Mouse (Mus musculus): ENCODE data around the gene Ankrd65.

The Ankrd65 gene

DNA sequence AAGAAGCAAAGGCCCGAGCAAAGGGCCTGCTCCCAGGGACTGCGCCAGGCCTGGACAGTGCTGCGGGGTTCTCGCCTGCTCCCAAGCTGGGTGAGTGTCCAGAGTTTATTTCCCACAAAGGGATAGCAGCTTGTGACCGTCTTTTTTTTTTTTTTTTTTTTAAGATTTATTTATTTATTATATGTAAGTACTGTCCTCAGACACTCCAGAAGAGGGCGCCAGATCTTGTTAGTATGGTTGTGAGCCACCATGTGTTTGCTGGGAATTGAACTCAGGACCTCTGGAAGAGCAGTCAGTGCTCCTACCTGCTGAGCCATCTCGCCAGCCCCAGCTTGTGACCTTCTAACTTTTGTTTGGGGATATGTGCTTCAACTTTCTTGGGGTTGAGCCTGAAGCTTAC lies 30.8 kb downstream of the Ankrd65 start:
- DNase-seq, result peak; percentile 25

DNA sequence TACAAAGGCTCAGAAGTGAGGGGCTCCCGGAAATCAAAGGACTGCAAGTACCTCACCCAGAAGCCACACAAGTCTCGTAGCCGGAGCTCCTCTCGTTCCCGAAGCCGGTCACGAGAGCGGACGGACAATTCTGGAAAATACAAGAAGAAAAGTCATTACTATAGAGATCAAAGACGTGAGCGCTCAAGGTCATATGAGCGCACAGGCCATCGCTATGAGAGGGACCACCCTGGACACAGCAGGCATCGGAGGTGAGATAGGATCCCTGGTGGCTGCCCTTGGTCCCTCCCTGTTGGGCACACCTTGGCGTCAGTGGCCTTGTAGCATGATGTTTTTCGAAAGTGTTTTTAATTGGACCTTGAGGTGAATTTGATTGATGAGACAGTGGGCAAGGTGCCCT lies 33.2 kb downstream of the Ankrd65 start:
- DNase-seq, result no peak

- DNase-seq, result no peak
These were observed 39.6 kb downstream of the Ankrd65 start for GRCm38 (mm10) chr4:155829866-155830265.

DNA sequence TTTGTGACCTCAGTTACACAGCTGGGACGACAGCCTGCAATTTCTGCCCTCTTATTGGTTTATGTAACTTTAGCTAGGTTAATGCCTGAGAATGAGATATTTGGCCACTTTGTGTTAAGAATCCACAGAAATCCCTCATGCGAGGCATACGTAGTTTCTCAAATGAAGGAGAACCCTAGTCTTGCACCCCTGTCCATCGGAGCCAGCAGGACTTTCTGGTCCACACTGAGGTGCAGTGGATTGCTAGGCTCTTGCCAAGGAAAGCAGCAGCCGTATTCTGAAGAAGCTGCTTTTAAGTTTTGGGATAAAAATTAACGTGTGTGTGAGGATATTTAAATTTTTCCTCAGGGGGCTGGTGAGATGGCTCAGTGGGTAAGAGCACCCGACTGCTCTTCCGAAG lies 40.4 kb downstream of the Ankrd65 start:
- DNase-seq, result no peak

DNA sequence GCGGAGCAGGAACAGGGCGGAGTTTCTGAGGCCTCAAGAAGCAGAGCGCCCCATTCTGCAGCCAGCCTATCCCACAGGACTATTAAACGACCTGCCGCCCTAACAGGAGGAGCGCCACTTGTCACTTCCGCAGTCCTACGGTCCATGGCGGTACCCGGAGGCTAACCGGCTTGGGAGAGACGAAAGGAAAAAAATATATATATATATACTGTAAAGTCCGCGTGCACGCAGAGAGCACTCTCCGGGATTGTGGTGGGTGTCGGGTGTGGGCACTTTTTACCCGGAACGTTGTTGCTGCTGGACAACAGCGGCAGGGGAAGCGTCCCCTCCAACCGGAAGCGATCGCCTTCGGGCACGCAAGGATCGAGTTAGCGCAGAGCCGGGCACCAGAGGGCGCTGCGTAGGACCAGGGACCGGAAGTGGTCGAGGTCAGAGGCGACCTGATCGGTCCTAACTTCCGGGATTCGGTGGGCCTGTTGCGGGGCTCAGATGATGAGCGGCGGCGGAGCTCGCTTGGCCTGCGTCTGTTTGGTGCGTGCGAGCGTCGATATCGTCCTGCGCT lies 41.0 kb downstream of the Ankrd65 start, which contains the start of gene Aurkaip1:
Gene Aurkaip1, plus strand, starts transcription at position 68 of the 562 bp plus-strand sequence.
- peak; percentile 97 for DNase-seq

DNA sequence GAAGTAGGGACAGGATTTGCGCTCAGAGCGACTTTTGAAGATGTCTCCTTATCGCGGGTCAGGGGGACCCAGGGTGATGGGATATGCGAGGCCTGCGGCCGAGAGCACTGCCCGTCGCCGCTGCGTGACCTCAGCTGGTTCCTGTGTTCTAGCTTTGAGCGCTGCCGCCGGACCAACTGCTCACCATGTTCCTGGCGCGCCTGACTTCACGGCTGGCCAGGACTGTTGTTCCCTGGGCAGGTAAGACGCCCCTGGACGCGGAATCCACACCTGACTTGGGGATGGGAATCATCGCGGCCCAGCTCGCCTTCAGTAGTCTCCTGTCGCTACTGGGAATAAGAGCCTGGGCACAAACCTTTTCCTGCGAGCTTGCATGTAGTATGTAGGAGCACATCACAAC lies 41.6 kb downstream of the Ankrd65 start:
- peak; percentile 44 for DNase-seq

DNA sequence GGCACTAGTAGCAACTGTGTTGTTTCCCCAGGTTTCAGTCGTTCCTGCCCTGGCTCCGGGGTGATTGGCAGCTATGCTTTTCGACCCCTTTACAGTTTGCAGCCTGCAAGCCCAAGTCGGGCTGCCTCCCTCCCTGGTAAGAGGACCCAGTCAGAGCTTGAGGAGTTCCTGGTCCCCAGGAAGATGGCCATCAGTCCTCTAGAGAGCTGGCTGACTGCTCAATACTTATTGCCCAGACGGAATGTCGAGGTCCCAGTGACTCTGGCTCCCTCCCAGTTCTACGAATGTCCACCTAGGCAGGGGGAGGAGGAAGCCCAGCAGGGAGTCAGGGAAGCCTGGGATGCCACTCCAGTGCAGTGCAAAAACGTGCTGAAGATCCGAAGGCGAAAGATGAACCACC lies 42.1 kb downstream of the Ankrd65 start:
- no peak for DNase-seq

DNA sequence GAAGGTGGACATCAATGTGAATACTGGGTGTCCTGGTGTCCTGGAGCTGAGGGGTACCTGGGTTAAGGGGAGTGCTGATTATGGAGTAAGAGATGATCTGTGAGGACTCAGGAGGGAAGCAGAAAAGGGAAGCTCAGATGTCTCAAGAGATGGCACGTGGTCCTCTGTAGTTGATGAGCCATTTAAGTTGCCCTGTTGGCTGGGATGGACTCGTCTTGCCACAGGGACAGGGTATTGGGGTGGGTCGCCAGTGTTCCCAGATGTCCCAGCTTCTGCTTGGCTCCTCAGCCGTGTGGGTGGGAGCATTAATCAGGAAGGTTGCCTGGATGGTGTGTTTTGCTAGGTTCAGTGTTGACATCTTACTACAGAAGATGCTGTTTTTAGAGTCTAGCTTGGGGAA lies 43.0 kb downstream of the Ankrd65 start:
- DNase-seq, result no peak

- peak; percentile 73 for DNase-seq
These were observed 43.6 kb downstream of the Ankrd65 start for GRCm38 (mm10) chr4:155833836-155834235.

DNA sequence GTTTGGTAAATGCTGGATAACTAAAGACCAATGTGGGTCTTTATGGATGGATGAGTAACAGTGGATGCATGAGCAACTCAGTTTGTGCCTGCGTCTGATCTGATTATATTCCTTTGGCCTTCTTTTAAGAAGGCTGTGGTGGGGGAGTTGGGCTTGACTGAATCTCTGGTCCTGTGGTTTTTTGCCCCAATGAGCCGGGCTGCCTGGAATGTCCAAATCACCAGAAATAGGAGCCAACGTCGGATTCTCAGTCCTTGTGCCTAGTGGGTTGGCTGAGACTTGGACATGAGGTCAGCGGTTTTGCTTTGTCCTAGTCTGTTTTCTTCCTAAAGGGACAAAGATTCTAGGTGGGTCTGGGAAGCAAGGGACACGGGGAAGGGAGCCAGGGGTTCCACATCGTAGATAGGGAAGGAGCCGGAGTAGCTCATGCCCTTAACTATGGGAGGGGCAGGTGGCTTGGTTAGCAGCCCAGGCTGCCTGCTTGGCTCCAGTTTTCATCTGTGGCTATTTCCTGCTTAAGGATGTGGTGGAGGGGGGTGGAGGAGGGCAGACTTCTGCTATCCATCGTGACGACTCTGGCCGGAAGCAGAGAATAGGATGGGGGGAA lies 47.3 kb downstream of the Ankrd65 start:
- no peak for DNase-seq

GRCm38 (mm10) chr4:155838187-155839153 lies 48.2 kb downstream of the Ankrd65 start:
- DNase-seq, result no peak

GRCm38 (mm10) chr4:155839483-155839910 lies 49.3 kb downstream of the Ankrd65 start, which contains the start of gene Mxra8:
Mxra8 (plus strand) TSS chr4:155839680.
- DNase-seq, result peak; percentile 70

DNA sequence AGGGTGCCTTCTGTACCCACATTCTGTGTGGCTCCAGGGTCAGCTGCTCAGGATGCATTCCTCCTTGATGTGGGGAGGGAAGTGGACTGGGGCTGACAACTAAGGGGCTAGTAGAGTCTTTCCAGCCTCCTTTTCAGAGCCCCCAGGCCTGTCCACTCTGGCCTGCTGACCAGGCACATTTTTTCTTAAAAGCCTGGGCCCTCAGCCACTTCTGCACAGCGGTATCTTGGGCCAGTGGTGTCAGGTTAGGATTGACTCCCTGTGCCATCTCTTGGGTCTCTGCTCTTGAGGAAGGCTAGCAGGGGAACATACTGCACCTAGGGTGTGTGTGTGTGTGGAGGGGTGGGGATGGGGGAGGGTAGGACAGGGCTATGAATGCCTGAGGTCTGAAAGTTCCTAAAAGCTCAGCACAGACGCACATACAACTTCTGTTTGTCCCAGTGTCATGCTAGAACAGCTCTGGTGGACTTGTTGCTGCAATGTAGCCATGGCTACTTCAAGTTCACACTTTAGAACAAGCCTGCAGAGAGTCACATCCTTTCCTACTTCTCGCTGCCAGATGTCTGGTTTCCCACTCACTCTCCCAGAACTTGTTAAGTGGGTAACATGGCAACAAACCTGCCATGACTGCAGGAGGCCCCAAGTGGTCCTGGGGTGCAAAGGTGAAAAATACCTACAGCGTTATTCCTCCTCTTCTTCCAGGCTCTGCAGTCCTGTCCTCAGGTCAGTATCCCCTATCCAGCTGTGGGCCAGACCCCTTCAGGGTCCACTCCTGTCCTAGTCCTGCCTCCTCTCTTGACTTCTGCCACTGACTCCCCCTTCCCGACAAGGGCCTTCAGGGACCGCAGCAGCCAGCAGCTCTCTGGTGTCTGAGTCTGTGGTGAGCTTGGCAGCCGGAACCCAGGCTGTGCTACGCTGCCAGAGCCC lies 50.1 kb downstream of the Ankrd65 start:
- no peak for DNase-seq

DNA sequence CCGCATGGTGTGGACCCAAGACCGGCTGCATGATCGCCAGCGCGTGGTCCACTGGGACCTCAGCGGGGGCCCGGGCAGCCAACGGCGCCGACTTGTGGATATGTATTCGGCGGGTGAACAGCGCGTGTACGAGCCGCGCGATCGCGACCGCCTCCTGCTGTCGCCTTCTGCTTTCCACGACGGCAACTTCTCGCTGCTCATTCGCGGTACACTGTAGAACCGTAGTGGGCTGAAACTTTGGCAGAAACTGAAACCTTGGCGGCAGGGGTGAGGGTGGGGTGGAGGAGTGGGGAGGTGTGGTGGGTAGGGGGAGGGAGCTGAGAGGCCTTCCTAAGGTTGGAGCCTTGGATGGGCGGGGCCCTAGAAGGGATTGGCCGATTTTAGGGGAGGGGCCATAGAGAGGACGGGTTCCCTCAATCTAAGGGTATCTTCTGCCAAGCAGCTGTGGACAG lies 50.8 kb downstream of the Ankrd65 start:
- DNase-seq, result peak; percentile 76

GRCm38 (mm10) chr4:155841651-155842270 lies 51.5 kb downstream of the Ankrd65 start:
- DNase-seq, result no peak

GRCm38 (mm10) chr4:155843231-155843630 lies 53.0 kb downstream of the Ankrd65 start:
- no peak for DNase-seq

GRCm38 (mm10) chr4:155846871-155847578 lies 56.8 kb downstream of the Ankrd65 start, which contains the start of gene Dvl1:
Dvl1 (plus strand) TSS chr4:155847402.
- peak; percentile 97 for DNase-seq

- DNase-seq, result peak; percentile 56
These were observed 57.5 kb downstream of the Ankrd65 start for GRCm38 (mm10) chr4:155847591-155848352.

- DNase-seq, result no peak
These were observed 58.3 kb downstream of the Ankrd65 start for GRCm38 (mm10) chr4:155848434-155849095.

Data from liver (tissue).